Mouse (Mus musculus): ENCODE measurements around the gene Unc119.

Unc119 gene

GRCm38 (mm10) chr11:78344328-78344889 lies 1.1 kb downstream of the Unc119 start:
- no peak for DNase-seq (ENCODE audit: low read depth, low spot score)

- no peak for DNase-seq (ENCODE audit: low read depth, low spot score)
Measured at GRCm38 (mm10) chr11:78344890-78345715, 1.8 kb downstream of the Unc119 start.

GRCm38 (mm10) chr11:78345801-78346200 lies 2.5 kb downstream of the Unc119 start:
- no peak for DNase-seq (ENCODE audit: low read depth, low spot score)

GRCm38 (mm10) chr11:78346326-78347069 lies 3.2 kb downstream of the Unc119 start:
- DNase-seq (ENCODE audit: low read depth, low spot score): no peak

DNA sequence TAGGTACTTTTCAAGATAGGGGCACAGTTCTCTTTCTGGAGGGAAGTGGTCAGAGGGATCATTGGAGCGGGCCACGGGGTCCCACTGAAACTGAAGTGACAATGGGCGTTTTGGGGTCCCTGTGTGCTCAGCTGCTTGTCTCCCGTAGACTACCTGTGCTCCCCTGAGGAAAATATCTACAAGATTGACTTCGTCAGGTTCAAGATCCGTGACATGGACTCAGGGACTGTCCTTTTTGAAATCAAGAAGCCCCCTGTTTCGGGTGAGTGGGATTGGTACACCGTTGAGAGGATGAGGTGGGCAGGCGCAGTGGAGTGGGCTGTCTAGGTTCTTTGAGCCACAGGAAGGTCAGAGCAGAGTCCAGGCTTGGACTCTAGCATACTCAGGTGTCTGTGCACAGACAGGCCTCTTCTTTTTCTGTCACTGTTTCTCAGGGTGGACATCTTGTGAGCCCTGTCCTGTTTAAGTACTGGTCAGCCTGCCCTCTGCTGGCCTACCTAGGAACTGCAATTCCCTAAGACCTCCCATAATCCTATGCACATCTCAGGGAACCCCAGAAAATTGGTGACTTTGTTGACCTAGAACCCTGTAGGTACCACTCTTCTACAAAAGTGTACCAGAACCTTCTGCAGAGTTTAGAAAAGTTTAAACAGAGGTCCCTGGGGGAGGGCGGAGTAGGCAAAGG lies 3.9 kb downstream of the Unc119 start:
- DNase-seq (ENCODE audit: low read depth, low spot score): peak; percentile 83

GRCm38 (mm10) chr11:78347908-78348307 lies 4.6 kb downstream of the Unc119 start:
- DNase-seq (ENCODE audit: low read depth, low spot score): peak; percentile 40

- DNase-seq (ENCODE audit: low read depth, low spot score): no peak
Measured at GRCm38 (mm10) chr11:78348474-78348873, 5.2 kb downstream of the Unc119 start.

GRCm38 (mm10) chr11:78349441-78350358 lies 6.4 kb downstream of the Unc119 start:
- no peak for DNase-seq (ENCODE audit: low read depth, low spot score)

DNA sequence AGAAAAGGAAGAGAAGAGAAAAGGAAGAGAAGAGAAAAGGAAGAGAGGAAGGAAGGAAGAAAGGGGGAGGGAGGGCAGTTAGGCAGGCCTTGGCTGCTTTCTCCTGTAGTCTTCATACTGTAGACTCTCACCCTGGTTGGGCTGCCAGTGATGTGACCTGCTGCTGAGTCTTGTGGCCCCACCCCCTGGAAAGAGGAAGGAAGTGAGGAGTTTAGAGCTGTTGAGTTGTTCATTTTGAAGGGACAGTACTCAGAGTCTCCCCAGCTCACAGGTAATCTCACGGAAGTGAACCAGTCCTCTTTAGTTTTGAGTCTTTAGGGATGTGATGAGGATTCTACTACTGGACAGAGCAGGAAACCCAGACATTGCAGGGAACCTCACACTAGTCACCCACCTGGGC lies 9.8 kb downstream of the Unc119 start:
- no peak for DNase-seq (ENCODE audit: low read depth, low spot score)

- DNase-seq (ENCODE audit: low read depth, low spot score): no peak
Measured at GRCm38 (mm10) chr11:78354905-78355304, 11.6 kb downstream of the Unc119 start.

DNA sequence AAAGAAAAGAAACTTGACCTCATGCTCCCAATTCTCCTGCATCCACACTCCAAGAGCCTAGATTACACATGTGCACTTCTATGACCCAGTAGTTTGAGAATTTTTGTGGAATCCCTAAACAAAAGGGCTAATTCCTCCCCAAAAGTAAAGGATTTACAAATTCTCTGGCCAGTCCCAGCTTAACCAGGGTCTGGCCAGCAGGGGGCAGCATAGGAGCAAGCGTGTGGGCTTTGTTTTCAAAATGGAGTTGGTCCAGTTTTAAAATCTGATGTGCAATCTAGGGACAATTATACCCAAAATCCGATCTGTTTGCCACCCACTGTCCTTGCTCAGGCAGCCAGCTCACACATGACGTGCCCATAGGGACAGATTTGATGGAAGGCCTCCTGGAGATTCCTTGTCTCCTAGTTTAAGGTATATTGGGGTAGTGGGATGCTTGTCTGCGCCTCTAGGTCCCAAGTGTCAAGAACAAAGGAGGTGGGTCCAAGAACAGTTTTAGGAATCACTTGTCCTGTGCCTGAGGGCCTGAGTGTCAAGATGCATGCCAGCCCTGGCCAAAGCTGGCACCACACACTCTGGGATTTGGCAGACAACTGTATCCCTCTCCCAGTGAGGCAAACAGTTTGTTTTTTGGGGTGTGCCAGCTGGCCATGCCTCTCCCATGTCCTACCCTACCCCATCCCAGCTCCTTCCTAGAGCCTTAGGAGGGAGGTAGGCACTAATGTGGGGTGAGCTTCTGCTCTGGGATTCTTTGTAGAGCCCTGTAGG lies 12.4 kb downstream of the Unc119 start:
- DNase-seq (ENCODE audit: low read depth, low spot score): peak; percentile 70

DNA sequence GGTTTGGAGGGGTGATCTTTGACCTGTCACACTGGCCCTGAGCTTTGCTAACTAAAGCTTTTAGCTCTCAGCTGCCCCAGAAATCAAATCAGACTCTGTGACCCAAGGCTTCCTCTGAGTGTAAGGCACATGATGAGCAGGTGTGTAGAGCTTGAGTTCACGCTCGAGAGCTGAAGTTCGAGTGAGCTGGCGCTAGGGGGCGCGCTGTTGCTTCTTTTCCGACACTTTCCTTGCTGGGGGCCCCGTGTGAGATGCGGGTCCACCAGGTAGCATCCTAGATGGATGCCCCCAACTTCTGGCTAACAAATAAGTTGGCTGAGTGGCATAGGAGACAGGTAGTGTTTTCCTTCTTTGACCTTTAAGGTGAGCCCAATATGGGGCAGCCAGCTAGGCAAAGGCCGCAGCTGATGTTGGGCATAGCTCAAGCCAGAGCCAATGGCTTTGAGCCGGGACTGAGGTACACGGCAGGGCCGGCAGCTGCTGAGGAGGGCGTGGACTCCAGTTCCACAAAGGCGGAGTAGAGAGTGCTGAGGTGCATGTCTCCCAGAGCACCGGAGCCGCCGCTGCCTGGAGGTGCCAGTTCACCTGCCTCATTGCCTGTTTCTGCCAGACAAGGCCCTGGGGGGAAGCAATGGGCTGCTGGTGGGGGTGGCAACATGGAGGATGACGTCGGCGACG lies 15.2 kb downstream of the Unc119 start:
- peak; percentile 80 for DNase-seq (ENCODE audit: low read depth, low spot score)

GRCm38 (mm10) chr11:78360125-78360788 lies 17.0 kb downstream of the Unc119 start:
- DNase-seq (ENCODE audit: low read depth, low spot score): peak; percentile 92

DNA sequence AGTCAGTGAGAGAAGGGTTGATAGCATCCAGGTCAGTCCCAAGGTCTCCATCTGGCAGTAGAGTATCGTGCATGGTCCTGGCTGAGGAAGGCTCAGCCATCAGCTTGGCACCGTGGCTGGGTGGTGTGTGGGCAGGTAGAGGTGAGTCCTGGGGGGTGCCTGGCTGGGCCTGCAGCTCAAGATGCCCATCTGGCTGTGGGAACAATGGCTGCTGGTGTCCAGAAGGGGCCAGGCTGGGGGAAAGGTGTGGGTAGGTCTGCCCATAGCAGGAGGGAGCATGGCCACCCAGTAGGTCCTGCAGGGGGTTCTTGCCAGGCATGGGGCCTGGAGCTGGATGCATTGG lies 17.5 kb downstream of the Unc119 start:
- no peak for DNase-seq (ENCODE audit: low read depth, low spot score)

DNA sequence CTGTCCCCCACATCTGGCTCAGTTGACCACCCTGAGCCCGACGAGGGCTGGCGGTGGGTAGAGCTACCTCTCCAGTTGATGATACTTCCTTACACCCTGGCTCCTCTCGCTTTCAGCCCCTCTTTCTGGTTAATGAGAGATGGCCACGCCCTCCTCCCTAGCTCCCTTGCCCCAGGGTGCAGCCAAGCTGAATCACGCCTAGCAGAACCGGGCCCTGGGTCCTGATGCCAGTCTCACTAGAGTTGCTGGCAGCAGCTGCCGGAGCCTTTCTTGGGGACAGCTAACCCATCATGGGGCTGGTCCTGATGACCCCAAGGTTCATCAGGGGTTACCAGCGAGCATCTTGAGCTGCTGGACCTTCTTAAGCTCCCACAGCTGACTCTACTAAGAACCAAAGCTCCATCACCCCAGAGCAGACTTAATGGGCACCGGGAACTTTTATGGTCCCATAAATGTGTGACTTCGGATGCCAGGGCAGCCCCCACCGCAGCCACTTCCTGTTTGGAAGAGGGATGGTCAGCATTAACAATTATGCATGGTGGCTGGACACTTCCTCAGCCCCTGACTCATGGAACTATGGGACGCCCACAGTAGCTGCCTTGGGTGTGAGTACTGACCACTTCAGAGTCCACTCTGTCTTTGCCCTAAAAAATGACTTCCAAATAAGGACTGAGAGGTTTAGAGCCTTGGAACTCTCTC lies 20.2 kb downstream of the Unc119 start:
- no peak for DNase-seq (ENCODE audit: low read depth, low spot score)

- DNase-seq (ENCODE audit: low read depth, low spot score): no peak
Measured at GRCm38 (mm10) chr11:78364103-78364502, 20.8 kb downstream of the Unc119 start.

DNA sequence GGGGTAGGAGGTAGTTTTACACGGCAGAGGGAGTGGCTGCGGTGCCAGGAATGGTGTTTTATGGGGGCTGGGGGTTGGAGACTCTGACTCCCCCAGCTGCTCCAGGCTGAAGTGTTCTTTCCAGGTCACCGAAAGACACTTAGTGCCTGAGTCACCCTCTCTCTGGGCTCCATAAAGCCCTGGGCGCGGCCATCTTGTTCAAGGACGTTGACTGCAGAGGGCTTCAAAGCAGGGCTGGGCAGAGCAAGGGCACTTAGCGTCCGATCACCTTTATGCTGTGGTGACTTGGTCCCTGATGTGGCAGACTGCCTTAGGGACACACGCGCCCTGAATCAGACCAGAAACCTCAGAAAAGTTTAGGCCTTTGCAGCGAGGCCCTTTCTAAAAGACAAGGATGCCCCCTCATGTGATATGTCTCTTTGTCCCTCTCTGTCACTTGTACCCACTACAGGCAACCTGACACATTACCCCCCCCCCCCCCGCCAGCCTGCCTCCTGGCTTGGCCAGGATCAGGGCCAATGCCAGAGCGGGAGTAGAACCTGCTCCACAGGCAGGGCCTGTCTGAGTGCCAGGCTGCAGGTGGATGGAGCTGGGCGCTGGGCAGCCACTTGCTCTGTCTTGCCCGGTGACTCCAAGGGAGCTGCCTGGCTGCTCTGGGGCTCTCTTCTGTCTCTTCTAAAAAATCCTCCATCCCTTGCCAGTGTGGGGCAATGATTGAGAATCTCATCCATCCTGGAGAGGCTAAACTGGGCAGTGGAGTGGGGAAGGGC lies 24.4 kb downstream of the Unc119 start:
- no peak for DNase-seq (ENCODE audit: low read depth, low spot score)

DNA sequence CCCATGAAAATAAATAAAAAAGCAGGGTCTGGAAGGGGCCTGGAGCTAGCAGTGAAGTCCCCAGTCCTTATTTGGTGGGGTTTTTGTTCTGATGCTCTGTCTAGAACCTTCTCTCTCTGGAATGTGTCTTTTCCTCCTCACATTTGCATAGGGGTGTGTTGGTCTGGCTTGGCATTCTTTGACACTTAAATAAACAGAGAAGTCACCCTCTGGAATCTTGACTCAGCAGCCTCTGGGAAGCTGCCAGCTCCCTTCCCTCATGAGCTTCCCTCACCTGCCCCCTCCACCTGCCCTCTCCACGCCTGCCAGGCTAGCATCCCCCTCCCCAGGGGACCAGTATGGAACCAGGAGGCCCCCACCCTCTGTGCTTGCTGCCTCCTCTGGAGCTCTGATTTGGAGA lies 27.1 kb downstream of the Unc119 start:
- DNase-seq (ENCODE audit: low read depth, low spot score): peak; percentile 68
